ENCODE assay signal across 22 mouse cellular contexts in genomic region chr3:126705490-126705889, GRCm38 (mm10).
DNase-seq lines count a peak whose midpoint lies in the region; ATAC-seq and TF ChIP-seq lines count a peak whose summit lies in the region.
"Had no signal": no experiment of that assay in that cellular context is flagged by ENCODE, and none has a peak within 500 bp of the region (broad histone marks: within the 10 kb centered on the region; RNA-seq: fewer than 3 reads in every experiment).

No protein-coding gene starts in this region.

- no peak overlapping the region for H3K4me3 ChIP-seq in heart, embryonic 12.5 days
- no peak overlapping the region for H3K4me3 ChIP-seq in midbrain, postnatal 0 days (ENCODE audit: low read depth, low read length)
- no peak overlapping the region for H3K4me3 ChIP-seq in midbrain, embryonic 11.5 days (ENCODE audit: low read depth, low read length)
- H3K4me3 ChIP-seq: forebrain, embryonic 10.5 days; hindbrain, embryonic 15.5 days; kidney, embryonic 15.5 days; liver, embryonic 13.5 days; megakaryocyte, embryonic 14.5 days; neural tube, embryonic 13.5 days had no signal

- H3K27me3 ChIP-seq in heart, embryonic 12.5 days (replicated peaks): no peaks in the 10 kb centered on the region
- no peaks in the 10 kb centered on the region for H3K27me3 ChIP-seq in midbrain, postnatal 0 days (ENCODE audit: insufficient read depth, low read length)
- no peaks in the 10 kb centered on the region for H3K27me3 ChIP-seq in midbrain, embryonic 11.5 days (ENCODE audit: control insufficient read depth, insufficient read depth, low read length)
- H3K27me3 ChIP-seq: hindbrain, embryonic 15.5 days; kidney, embryonic 15.5 days; liver, embryonic 13.5 days; megakaryocyte, embryonic 14.5 days; neural tube, embryonic 13.5 days had no signal

- H3K9me3 ChIP-seq in heart, embryonic 12.5 days (replicated peaks): no peaks in the 10 kb centered on the region
- H3K9me3 ChIP-seq in midbrain, postnatal 0 days (ENCODE audit: low read length): no peaks in the 10 kb centered on the region
- H3K9me3 ChIP-seq in midbrain, embryonic 11.5 days (ENCODE audit: control insufficient read depth, low read length): no peaks in the 10 kb centered on the region
- H3K9me3 ChIP-seq: hindbrain, embryonic 15.5 days; kidney, embryonic 15.5 days; liver, embryonic 13.5 days; neural tube, embryonic 13.5 days had no signal

- no peak overlapping the region for H3K9ac ChIP-seq in heart, embryonic 12.5 days
- no peak overlapping the region for H3K9ac ChIP-seq in midbrain, postnatal 0 days (replicated peaks; ENCODE audit: low read length, poor library complexity, severe bottlenecking)
- H3K9ac ChIP-seq in midbrain, embryonic 11.5 days (ENCODE audit: low read length): no peak overlapping the region
- H3K9ac ChIP-seq: hindbrain, embryonic 15.5 days; kidney, embryonic 15.5 days; liver, embryonic 13.5 days; neural tube, embryonic 13.5 days had no signal

- no peak overlapping the region for H3K4me2 ChIP-seq in heart, embryonic 12.5 days
- no peak overlapping the region for H3K4me2 ChIP-seq in midbrain, postnatal 0 days (ENCODE audit: low read depth, low read length, poor library complexity, severe bottlenecking)
- no peak overlapping the region for H3K4me2 ChIP-seq in midbrain, embryonic 11.5 days
- H3K4me2 ChIP-seq: heart, embryonic 11.5 days; hindbrain, embryonic 15.5 days; kidney, embryonic 15.5 days; liver, embryonic 13.5 days; neural tube, embryonic 13.5 days had no signal

- ATAC-seq in heart, embryonic 12.5 days (ENCODE audit: insufficient number of reproducible peaks, low FRiP score): no peak
- ATAC-seq in midbrain, postnatal 0 days (ENCODE audit: low FRiP score): no peak
- ATAC-seq in midbrain, embryonic 11.5 days (ENCODE audit: low FRiP score): no peak
- ATAC-seq: intestine, embryonic 16.5 days had no signal

- H3K36me3 ChIP-seq in heart, embryonic 12.5 days: peaks cover 3% of the 10 kb centered on the region
- no peaks in the 10 kb centered on the region for H3K36me3 ChIP-seq in midbrain, postnatal 0 days (ENCODE audit: insufficient read depth, low read length)
- no peaks in the 10 kb centered on the region for H3K36me3 ChIP-seq in midbrain, embryonic 11.5 days (ENCODE audit: control insufficient read depth, insufficient read depth, low read length)
- H3K36me3 ChIP-seq: forebrain, embryonic 10.5 days; hindbrain, embryonic 15.5 days; kidney, embryonic 15.5 days; liver, embryonic 13.5 days; neural tube, embryonic 13.5 days had no signal

- H3K27ac ChIP-seq in heart, embryonic 12.5 days (ENCODE audit: poor library complexity, severe bottlenecking): peak overlapping the region; percentile 57; the same call in 1 of the 2 replicates
- H3K27ac ChIP-seq in midbrain, postnatal 0 days (ENCODE audit: low read depth, low read length): no peak overlapping the region
- H3K27ac ChIP-seq in midbrain, embryonic 11.5 days (ENCODE audit: low read depth, low read length): no peak overlapping the region
- H3K27ac ChIP-seq: forebrain, embryonic 10.5 days; hindbrain, embryonic 15.5 days; kidney, embryonic 15.5 days; liver, embryonic 13.5 days; neural tube, embryonic 13.5 days had no signal

- WGBS in heart, embryonic 12.5 days: 68% methylated on average over 1 of the region's 1 CpGs
- whole genome bisulfite sequencing in midbrain, postnatal 0 days: 84% methylated on average over 1 of the region's 1 CpGs
- WGBS in midbrain, embryonic 11.5 days: 100% methylated on average over 1 of the region's 1 CpGs

- peaks cover 17% of the 10 kb centered on the region for H3K4me1 ChIP-seq in heart, embryonic 12.5 days (replicated peaks)
- no peaks in the 10 kb centered on the region; the same call in 1 of the 2 replicates for H3K4me1 ChIP-seq in midbrain, postnatal 0 days (ENCODE audit: insufficient read depth, low read length)
- H3K4me1 ChIP-seq in midbrain, embryonic 11.5 days (ENCODE audit: control insufficient read depth, insufficient read depth, low read length): no peaks in the 10 kb centered on the region
- H3K4me1 ChIP-seq: hindbrain, embryonic 15.5 days; kidney, embryonic 15.5 days; liver, embryonic 13.5 days; megakaryocyte, embryonic 14.5 days had no signal

- no peak for DNase-seq in heart, adult 9 months (ENCODE audit: low spot score in 2 of 2)
- peak; percentile 36 for DNase-seq in midbrain, postnatal 0 days (ENCODE audit: low spot score)
- no peak for DNase-seq in midbrain, embryonic 11.5 days (ENCODE audit: low spot score, missing footprints)
- peak; percentile 65 for DNase-seq in cerebellum, adult 8-10 months
- peak; percentile 49 to 67 for DNase-seq in cerebellum, postnatal 36 days
- DNase-seq in adrenal gland, adult 8-10 months: no peak
- no peak for DNase-seq in layer of hippocampus, adult 8-10 months (ENCODE audit: low spot score in 2 of 2)
- DNase-seq: adrenal gland, postnatal 36 days; heart, postnatal 36 days; kidney, postnatal 36 days; liver, embryonic 13.5 days; lung, adult 2 months; midbrain, embryonic 14.5 days; thymus, postnatal 25 days had no signal

- TF ChIP-seq CTCF in midbrain, postnatal 0 days (IDR thresholded peaks at IDR 0.05): no peak

Comparison
In these comparisons a context has a peak if more than half of its experiments do, and no peak if none do; other contexts are left out.
1. DNase-seq: peak in midbrain, postnatal 0 days (single experiment), cerebellum, adult 8-10 months (single experiment) and cerebellum, postnatal 36 days (2 of 2); none in heart, adult 9 months (0 of 2), midbrain, embryonic 11.5 days (single experiment), adrenal gland, adult 8-10 months (single experiment) and layer of hippocampus, adult 8-10 months (0 of 2).